Mouse (Mus musculus): ENCODE results near the gene Ptprn2. TPM values are rescaled to one million over a fixed set of nuclear protein-coding genes. Genes with fewer than 3 reads are reported as not detected.

Ptprn2 gene
- polyA plus RNA-seq, 1 experiment from 2014 or later: 0.08 TPM

GRCm38 (mm10) chr12:116637498-116637897, 152.0 kb downstream of the Ptprn2 start:
- H3K27ac ChIP-seq (ENCODE audit: low read depth, low read length): no peak overlapping the region
- no peak overlapping the region for H3K9ac ChIP-seq (ENCODE audit: low read depth, low read length)
- H3K4me3 ChIP-seq (ENCODE audit: low read length): no peak overlapping the region
- no peaks in the 10 kb centered on the region for H3K4me1 ChIP-seq (ENCODE audit: control insufficient read depth, insufficient read depth, low read length)
- no peaks in the 10 kb centered on the region for H3K36me3 ChIP-seq (ENCODE audit: control insufficient read depth, insufficient read depth, low read length)
- 57% methylated on average over 2 of the region's 2 CpGs for WGBS
- H3K27me3 ChIP-seq (ENCODE audit: control insufficient read depth, insufficient read depth, low read length): no peaks in the 10 kb centered on the region
- ATAC-seq (ENCODE audit: low FRiP score, low TSS enrichment): no peak
- no peaks in the 10 kb centered on the region for H3K9me3 ChIP-seq (ENCODE audit: control insufficient read depth, low read length)
- no peak overlapping the region for H3K4me2 ChIP-seq (replicated peaks; ENCODE audit: low read depth, low read length)

- no peak for ATAC-seq (ENCODE audit: low FRiP score, low TSS enrichment)
- H3K4me1 ChIP-seq (ENCODE audit: control insufficient read depth, insufficient read depth, low read length): no peaks in the 10 kb centered on the region
- no peaks in the 10 kb centered on the region for H3K36me3 ChIP-seq (ENCODE audit: control insufficient read depth, insufficient read depth, low read length)
- H3K27me3 ChIP-seq (ENCODE audit: control insufficient read depth, insufficient read depth, low read length): no peaks in the 10 kb centered on the region
- WGBS: 6% methylated on average over 4 of the region's 4 CpGs
- H3K9ac ChIP-seq (ENCODE audit: low read depth, low read length): no peak overlapping the region
- no peak overlapping the region for H3K4me2 ChIP-seq (replicated peaks; ENCODE audit: low read depth, low read length)
- H3K9me3 ChIP-seq (ENCODE audit: control insufficient read depth, low read length): no peaks in the 10 kb centered on the region
- no peak overlapping the region for H3K4me3 ChIP-seq (ENCODE audit: low read length)
- H3K27ac ChIP-seq (ENCODE audit: low read depth, low read length): no peak overlapping the region
Observed at GRCm38 (mm10) chr12:116640871-116641270, 155.4 kb downstream of the Ptprn2 start.

- H3K27ac ChIP-seq (ENCODE audit: low read depth, low read length): no peak overlapping the region
- peak; percentile 76 for ATAC-seq (ENCODE audit: low FRiP score, low TSS enrichment)
- H3K4me3 ChIP-seq (ENCODE audit: low read length): no peak overlapping the region
- no peaks in the 10 kb centered on the region for H3K9me3 ChIP-seq (ENCODE audit: control insufficient read depth, low read length)
- H3K27me3 ChIP-seq (ENCODE audit: control insufficient read depth, insufficient read depth, low read length): no peaks in the 10 kb centered on the region
- no peaks in the 10 kb centered on the region for H3K36me3 ChIP-seq (ENCODE audit: control insufficient read depth, insufficient read depth, low read length)
- no peak overlapping the region for H3K9ac ChIP-seq (ENCODE audit: low read depth, low read length)
- no peaks in the 10 kb centered on the region for H3K4me1 ChIP-seq (ENCODE audit: control insufficient read depth, insufficient read depth, low read length)
- no peak overlapping the region for H3K4me2 ChIP-seq (replicated peaks; ENCODE audit: low read depth, low read length)
- whole genome bisulfite sequencing: 10% methylated on average over 14 of the region's 14 CpGs
Observed at GRCm38 (mm10) chr12:116641339-116642190, 156.0 kb downstream of the Ptprn2 start.

GRCm38 (mm10) chr12:116642191-116642549, 156.7 kb downstream of the Ptprn2 start:
- Histone ChIP-seq H3K4me2 (replicated peaks; ENCODE audit: low read depth, low read length) (no peak overlapping the region), H3K4me1 (ENCODE audit: control insufficient read depth, insufficient read depth, low read length) (no peaks in the 10 kb centered on the region), H3K9ac (ENCODE audit: low read depth, low read length) (no peak overlapping the region), H3K36me3 (ENCODE audit: control insufficient read depth, insufficient read depth, low read length) (no peaks in the 10 kb centered on the region), H3K4me3 (ENCODE audit: low read length) (no peak overlapping the region), H3K9me3 (ENCODE audit: control insufficient read depth, low read length) (no peaks in the 10 kb centered on the region), H3K27ac (ENCODE audit: low read depth, low read length) (no peak overlapping the region), H3K27me3 (ENCODE audit: control insufficient read depth, insufficient read depth, low read length) (no peaks in the 10 kb centered on the region)
- WGBS: 43% methylated on average over 4 of the region's 4 CpGs
- no peak for ATAC-seq (ENCODE audit: low FRiP score, low TSS enrichment)

- Histone ChIP-seq H3K9ac (ENCODE audit: low read depth, low read length) (no peak overlapping the region), H3K36me3 (ENCODE audit: control insufficient read depth, insufficient read depth, low read length) (no peaks in the 10 kb centered on the region), H3K4me2 (replicated peaks; ENCODE audit: low read depth, low read length) (no peak overlapping the region), H3K4me1 (ENCODE audit: control insufficient read depth, insufficient read depth, low read length) (no peaks in the 10 kb centered on the region), H3K9me3 (ENCODE audit: control insufficient read depth, low read length) (no peaks in the 10 kb centered on the region), H3K27ac (ENCODE audit: low read depth, low read length) (no peak overlapping the region), H3K4me3 (ENCODE audit: low read length) (no peak overlapping the region), H3K27me3 (ENCODE audit: control insufficient read depth, insufficient read depth, low read length) (no peaks in the 10 kb centered on the region)
- ATAC-seq (ENCODE audit: low FRiP score, low TSS enrichment): no peak
Observed at GRCm38 (mm10) chr12:116646771-116647170, 161.3 kb downstream of the Ptprn2 start.

GRCm38 (mm10) chr12:116648584-116649206, 163.2 kb downstream of the Ptprn2 start:
- no peak overlapping the region for H3K4me2 ChIP-seq (replicated peaks; ENCODE audit: low read depth, low read length)
- H3K4me1 ChIP-seq (ENCODE audit: control insufficient read depth, insufficient read depth, low read length): no peaks in the 10 kb centered on the region
- H3K9ac ChIP-seq (ENCODE audit: low read depth, low read length): no peak overlapping the region
- no peak overlapping the region for H3K4me3 ChIP-seq (ENCODE audit: low read length)
- ATAC-seq (ENCODE audit: low FRiP score, low TSS enrichment): peak; percentile 62
- H3K9me3 ChIP-seq (ENCODE audit: control insufficient read depth, low read length): no peaks in the 10 kb centered on the region
- WGBS: 71% methylated on average over 4 of the region's 4 CpGs
- H3K27ac ChIP-seq (ENCODE audit: low read depth, low read length): no peak overlapping the region
- no peaks in the 10 kb centered on the region for H3K36me3 ChIP-seq (ENCODE audit: control insufficient read depth, insufficient read depth, low read length)
- no peaks in the 10 kb centered on the region for H3K27me3 ChIP-seq (ENCODE audit: control insufficient read depth, insufficient read depth, low read length)

GRCm38 (mm10) chr12:116653684-116654083, 168.2 kb downstream of the Ptprn2 start:
- ATAC-seq (ENCODE audit: low FRiP score, low TSS enrichment): no peak
- Histone ChIP-seq H3K4me3 (ENCODE audit: low read length) (no peak overlapping the region), H3K4me2 (replicated peaks; ENCODE audit: low read depth, low read length) (no peak overlapping the region), H3K4me1 (ENCODE audit: control insufficient read depth, insufficient read depth, low read length) (no peaks in the 10 kb centered on the region), H3K9me3 (ENCODE audit: control insufficient read depth, low read length) (no peaks in the 10 kb centered on the region), H3K27ac (ENCODE audit: low read depth, low read length) (no peak overlapping the region), H3K9ac (ENCODE audit: low read depth, low read length) (no peak overlapping the region), H3K36me3 (ENCODE audit: control insufficient read depth, insufficient read depth, low read length) (no peaks in the 10 kb centered on the region), H3K27me3 (ENCODE audit: control insufficient read depth, insufficient read depth, low read length) (no peaks in the 10 kb centered on the region)
- 85% methylated on average over 1 of the region's 1 CpGs for WGBS

GRCm38 (mm10) chr12:116660076-116660475, 174.6 kb downstream of the Ptprn2 start:
- no peak overlapping the region for H3K27ac ChIP-seq (ENCODE audit: low read depth, low read length)
- H3K9me3 ChIP-seq (ENCODE audit: control insufficient read depth, low read length): no peaks in the 10 kb centered on the region
- no peaks in the 10 kb centered on the region for H3K4me1 ChIP-seq (ENCODE audit: control insufficient read depth, insufficient read depth, low read length)
- H3K27me3 ChIP-seq (ENCODE audit: control insufficient read depth, insufficient read depth, low read length): no peaks in the 10 kb centered on the region
- H3K4me2 ChIP-seq (replicated peaks; ENCODE audit: low read depth, low read length): no peak overlapping the region
- H3K4me3 ChIP-seq (ENCODE audit: low read length): no peak overlapping the region
- H3K9ac ChIP-seq (ENCODE audit: low read depth, low read length): no peak overlapping the region
- 15% methylated on average over 7 of the region's 7 CpGs for WGBS
- H3K36me3 ChIP-seq (ENCODE audit: control insufficient read depth, insufficient read depth, low read length): no peaks in the 10 kb centered on the region
- ATAC-seq (ENCODE audit: low FRiP score, low TSS enrichment): no peak

GRCm38 (mm10) chr12:116661018-116661417, 175.5 kb downstream of the Ptprn2 start:
- ATAC-seq (ENCODE audit: low FRiP score, low TSS enrichment): no peak

More at GRCm38 (mm10) chr12:116661018-116661417, 175.5 kb downstream of the Ptprn2 start:
- Histone ChIP-seq H3K27me3 (ENCODE audit: control insufficient read depth, insufficient read depth, low read length) (no peaks in the 10 kb centered on the region), H3K36me3 (ENCODE audit: control insufficient read depth, insufficient read depth, low read length) (no peaks in the 10 kb centered on the region), H3K9me3 (ENCODE audit: control insufficient read depth, low read length) (no peaks in the 10 kb centered on the region), H3K4me2 (replicated peaks; ENCODE audit: low read depth, low read length) (no peak overlapping the region), H3K4me1 (ENCODE audit: control insufficient read depth, insufficient read depth, low read length) (no peaks in the 10 kb centered on the region), H3K27ac (ENCODE audit: low read depth, low read length) (no peak overlapping the region), H3K4me3 (ENCODE audit: low read length) (no peak overlapping the region), H3K9ac (ENCODE audit: low read depth, low read length) (no peak overlapping the region)
- 84% methylated on average over 4 of the region's 4 CpGs for WGBS
